Comparison of ENCODE assay signal across 16 mouse cellular contexts in genomic region chr10:117918616-117919015, GRCm38 (mm10).
DNase-seq lines count a peak whose midpoint lies in the region; ATAC-seq and TF ChIP-seq lines count a peak whose summit lies in the region.
"Had no signal": no experiment of that assay in that cellular context is flagged by ENCODE, and none has a peak within 500 bp of the region (broad histone marks: within the 10 kb centered on the region; RNA-seq: fewer than 3 reads in every experiment).

No protein-coding gene starts in this region.

- no peaks in the 10 kb centered on the region for H3K9me3 ChIP-seq in liver, embryonic 12.5 days (replicated peaks)
- H3K9me3 ChIP-seq in liver, postnatal 0 days (ENCODE audit: low read length), result no peaks in the 10 kb centered on the region
- no peaks in the 10 kb centered on the region for H3K9me3 ChIP-seq in intestine, embryonic 16.5 days (ENCODE audit: control insufficient read depth, low read length)
- no peaks in the 10 kb centered on the region for H3K9me3 ChIP-seq in hindbrain, embryonic 10.5 days
- H3K9me3 ChIP-seq: embryonic facial prominence, embryonic 10.5 days; heart, embryonic 10.5 days had no signal

- no peak overlapping the region for H3K9ac ChIP-seq in liver, embryonic 12.5 days
- no peak overlapping the region for H3K9ac ChIP-seq in liver, postnatal 0 days (replicated peaks)
- no peak overlapping the region for H3K9ac ChIP-seq in intestine, embryonic 16.5 days (ENCODE audit: low read depth, low read length)

- no peak overlapping the region for H3K4me3 ChIP-seq in liver, embryonic 12.5 days
- no peak overlapping the region for H3K4me3 ChIP-seq in liver, postnatal 0 days (ENCODE audit: low read depth, low read length)
- H3K4me3 ChIP-seq in intestine, embryonic 16.5 days (ENCODE audit: low read length), result no peak overlapping the region
- no peak overlapping the region for H3K4me3 ChIP-seq in thymus, adult 2 months (ENCODE audit: control insufficient read depth, insufficient read depth, low read length)
- H3K4me3 ChIP-seq in hindbrain, embryonic 10.5 days, result no peak overlapping the region
- H3K4me3 ChIP-seq: embryonic facial prominence, embryonic 10.5 days; heart, embryonic 10.5 days had no signal

- no peak for ATAC-seq in liver, embryonic 12.5 days
- ATAC-seq in liver, postnatal 0 days, result no peak
- peak; percentile 42; the same call in 1 of the 2 replicates for ATAC-seq in intestine, embryonic 16.5 days
- ATAC-seq: forebrain, embryonic 14.5 days; hindbrain, postnatal 0 days had no signal

- peaks cover 51% of the 10 kb centered on the region for H3K4me1 ChIP-seq in liver, embryonic 12.5 days
- no peaks in the 10 kb centered on the region for H3K4me1 ChIP-seq in liver, postnatal 0 days (ENCODE audit: insufficient read depth)
- no peaks in the 10 kb centered on the region for H3K4me1 ChIP-seq in intestine, embryonic 16.5 days (ENCODE audit: control insufficient read depth, insufficient read depth, low read length)
- peaks cover 24% of the 10 kb centered on the region for H3K4me1 ChIP-seq in thymus, adult 2 months (replicated peaks; ENCODE audit: control insufficient read depth, insufficient read depth, low read length)
- H3K4me1 ChIP-seq in hindbrain, embryonic 10.5 days (replicated peaks), result no peaks in the 10 kb centered on the region

- DNase-seq in liver, postnatal 0 days, result no peak
- DNase-seq in thymus, adult 2 months, result peak; percentile 70
- DNase-seq in right cerebral cortex, adult 2 months (ENCODE audit: low spot score in 2 of 2), result no peak
- no peak for DNase-seq in heart, postnatal 25 days (ENCODE audit: low spot score)
- DNase-seq in hindbrain, embryonic 10.5 days (ENCODE audit: low spot score), result no peak
- DNase-seq: cerebellum, postnatal 36 days; heart, postnatal 4 days; kidney, postnatal 4 days; midbrain, embryonic 14.5 days; right cerebral cortex, postnatal 25 days had no signal

- 58% methylated on average over 8 of the region's 8 CpGs for WGBS in liver, embryonic 12.5 days (ENCODE audit: insufficient replicate concordance)
- 62% methylated on average over 8 of the region's 8 CpGs for WGBS in liver, postnatal 0 days (ENCODE audit: insufficient replicate concordance)
- WGBS in intestine, embryonic 16.5 days, result 63% methylated on average over 8 of the region's 8 CpGs
- WGBS in thymus, adult 2 months, result 5% methylated on average over 8 of the region's 8 CpGs
- 82% methylated on average over 8 of the region's 8 CpGs for WGBS in hindbrain, embryonic 10.5 days

- H3K36me3 ChIP-seq in liver, embryonic 12.5 days, result no peaks in the 10 kb centered on the region
- no peaks in the 10 kb centered on the region for H3K36me3 ChIP-seq in liver, postnatal 0 days (replicated peaks; ENCODE audit: insufficient read depth, low read length)
- H3K36me3 ChIP-seq in intestine, embryonic 16.5 days (ENCODE audit: control insufficient read depth, insufficient read depth, low read length), result no peaks in the 10 kb centered on the region
- H3K36me3 ChIP-seq in thymus, adult 2 months (ENCODE audit: control insufficient read depth, insufficient read depth, low read length), result no peaks in the 10 kb centered on the region
- no peaks in the 10 kb centered on the region for H3K36me3 ChIP-seq in hindbrain, embryonic 10.5 days
- H3K36me3 ChIP-seq: embryonic facial prominence, embryonic 10.5 days; heart, embryonic 10.5 days had no signal

- TF ChIP-seq POLR2A in thymus, adult 2 months (IDR thresholded peaks at IDR 0.05; ENCODE audit: control insufficient read depth, extremely low read depth, insufficient read depth, low read length, poor library complexity), result no peak

- TF ChIP-seq EP300 in liver, postnatal 0 days (IDR thresholded peaks at IDR 0.05; ENCODE audit: low read depth), result no peak

- no peaks in the 10 kb centered on the region for H3K27me3 ChIP-seq in liver, embryonic 12.5 days (replicated peaks)
- H3K27me3 ChIP-seq in liver, postnatal 0 days (ENCODE audit: insufficient read depth, low read length), result no peaks in the 10 kb centered on the region
- H3K27me3 ChIP-seq in intestine, embryonic 16.5 days (replicated peaks; ENCODE audit: control insufficient read depth, insufficient read depth, low read length), result no peaks in the 10 kb centered on the region
- no peaks in the 10 kb centered on the region for H3K27me3 ChIP-seq in thymus, adult 2 months (ENCODE audit: control insufficient read depth, insufficient read depth, low read length)
- H3K27me3 ChIP-seq in hindbrain, embryonic 10.5 days (ENCODE audit: insufficient read depth, poor library complexity, severe bottlenecking), result no peaks in the 10 kb centered on the region

- TF ChIP-seq CTCF in liver, postnatal 0 days (IDR thresholded peaks at IDR 0.05; ENCODE audit: low read depth), result no peak
- TF ChIP-seq CTCF in thymus, adult 2 months (IDR thresholded peaks at IDR 0.05; ENCODE audit: borderline replicate concordance, control insufficient read depth, extremely low read depth, insufficient read depth, low read length, poor library complexity), result no peak

- H3K4me2 ChIP-seq in liver, embryonic 12.5 days, result no peak overlapping the region
- H3K4me2 ChIP-seq in liver, postnatal 0 days (ENCODE audit: low read depth, low read length), result no peak overlapping the region
- H3K4me2 ChIP-seq in intestine, embryonic 16.5 days (ENCODE audit: low read depth, low read length), result no peak overlapping the region

- intact Hi-C loops in heart, postnatal 25 days (cut with DNase I), result no loop called here

- peak overlapping the region; percentile 23; the same call in 1 of the 2 replicates for H3K27ac ChIP-seq in liver, embryonic 12.5 days
- H3K27ac ChIP-seq in liver, postnatal 0 days (ENCODE audit: low read depth), result no peak overlapping the region; the same call in 1 of the 2 replicates
- no peak overlapping the region for H3K27ac ChIP-seq in intestine, embryonic 16.5 days (ENCODE audit: low read length)
- H3K27ac ChIP-seq in thymus, adult 2 months (ENCODE audit: control insufficient read depth, insufficient read depth, low read length), result peak overlapping the region; percentile 86
- no peak overlapping the region for H3K27ac ChIP-seq in hindbrain, embryonic 10.5 days
- H3K27ac ChIP-seq: embryonic facial prominence, embryonic 10.5 days; heart, embryonic 10.5 days; hindbrain, postnatal 0 days had no signal

Comparison
In these comparisons a context has a peak if more than half of its experiments do, and no peak if none do; other contexts are left out.
1. H3K27ac ChIP-seq: peak in liver, embryonic 12.5 days (single experiment) and thymus, adult 2 months (single experiment); none in liver, postnatal 0 days (single experiment), intestine, embryonic 16.5 days (single experiment) and hindbrain, embryonic 10.5 days (single experiment).